Mouse (Mus musculus) embryonic facial prominence, embryonic 12.5 days (tissue): ENCODE measurements around the gene Prph2. TPM values are rescaled to one million over a fixed set of nuclear protein-coding genes. Genes with fewer than 3 reads are reported as not detected.

Source experiments
- polyA plus RNA-seq: library from polyadenylated mRNA; unstranded; fragments of >200 nt; fragmentation: Nextera tagmentation; extraction: Ambion mirVana; gene quantifications from 2 replicates; pipeline ENCODE4 v1.2.1, GENCODE M21; 2016

Prph2 gene
- polyA plus RNA-seq, 1 experiment from 2014 or later, result 0.09 TPM

Other genes with a start within 250 kb of the Prph2 start
- gene Rrp36, start 236.1 kb upstream of the Prph2 start, polyA plus RNA-seq, result 62.6 and 67.6 TPM in 2 replicates
- 170 and 174 TPM in 2 replicates for gene Mea1, start 231.7 kb upstream of the Prph2 start, polyA plus RNA-seq
- gene Klhdc3, start 229.5 kb upstream of the Prph2 start, polyA plus RNA-seq, result 134 and 137 TPM in 2 replicates
- 110 and 111 TPM in 2 replicates for gene Ppp2r5d, start 205.3 kb upstream of the Prph2 start, polyA plus RNA-seq
- 43.0 and 45.1 TPM in 2 replicates for gene Pex6, start 199.0 kb upstream of the Prph2 start, polyA plus RNA-seq
- 0.69 and 0.74 TPM in 2 replicates for gene Gnmt, start 181.3 kb upstream of the Prph2 start, polyA plus RNA-seq
- gene Cnpy3, start 158.2 kb upstream of the Prph2 start, polyA plus RNA-seq, result 61.2 and 63.1 TPM in 2 replicates
- 0.41 and 0.47 TPM in 2 replicates for gene Ptcra, start 146.7 kb upstream of the Prph2 start, polyA plus RNA-seq
- gene 2310039H08Rik, start 137.8 kb upstream of the Prph2 start, polyA plus RNA-seq, result 54.8 and 59.5 TPM in 2 replicates
- 180 and 184 TPM in 2 replicates for gene Rpl7l1, start 127.8 kb upstream of the Prph2 start, polyA plus RNA-seq
- gene Bicral, start 52.0 kb upstream of the Prph2 start, polyA plus RNA-seq, result 4.6 and 5.5 TPM in 2 replicates
- 80.2 and 83.7 TPM in 2 replicates for gene Tbcc, start 19.8 kb upstream of the Prph2 start, polyA plus RNA-seq
- 21.1 and 22.8 TPM in 2 replicates for gene Ubr2, start 100.1 kb downstream of the Prph2 start, polyA plus RNA-seq